Mouse (Mus musculus): ENCODE results near the gene Gpx3. TPM values are rescaled to one million over a fixed set of nuclear protein-coding genes. Genes with fewer than 3 reads are reported as not detected.

Gene Gpx3
- polyA plus RNA-seq, 1 experiment from 2014 or later = 67.9 TPM

- no peak overlapping the region for H3K27ac ChIP-seq (ENCODE audit: low read depth, low read length)
- no peaks in the 10 kb centered on the region for H3K9me3 ChIP-seq (ENCODE audit: control insufficient read depth, low read length)
- no peaks in the 10 kb centered on the region for H3K27me3 ChIP-seq (ENCODE audit: control insufficient read depth, insufficient read depth, low read length)
- H3K9ac ChIP-seq (replicated peaks; ENCODE audit: low read depth, low read length) = no peak overlapping the region
- peaks cover 12% of the 10 kb centered on the region; the same call in 1 of the 2 replicates for H3K36me3 ChIP-seq (ENCODE audit: control insufficient read depth, insufficient read depth, low read length)
- ATAC-seq (ENCODE audit: low read depth) = no peak
- H3K4me2 ChIP-seq (ENCODE audit: low read depth, low read length) = no peak overlapping the region
- WGBS = 89% methylated on average over 3 of the region's 3 CpGs
- H3K4me3 ChIP-seq (ENCODE audit: low read depth, low read length) = no peak overlapping the region
- H3K4me1 ChIP-seq (ENCODE audit: control insufficient read depth, insufficient read depth, low read length) = no peaks in the 10 kb centered on the region
These were observed 26.0 kb downstream of the Gpx3 start for GRCm38 (mm10) chr11:54928219-54928618.

- no peak for ATAC-seq (ENCODE audit: low read depth)
- H3K4me2 ChIP-seq (ENCODE audit: low read depth, low read length) = no peak overlapping the region
- peaks cover 12% of the 10 kb centered on the region; the same call in 1 of the 2 replicates for H3K36me3 ChIP-seq (ENCODE audit: control insufficient read depth, insufficient read depth, low read length)
- no peaks in the 10 kb centered on the region for H3K27me3 ChIP-seq (ENCODE audit: control insufficient read depth, insufficient read depth, low read length)
- 89% methylated on average over 7 of the region's 7 CpGs for WGBS
- no peak overlapping the region for H3K9ac ChIP-seq (replicated peaks; ENCODE audit: low read depth, low read length)
- H3K27ac ChIP-seq (ENCODE audit: low read depth, low read length) = no peak overlapping the region
- H3K9me3 ChIP-seq (ENCODE audit: control insufficient read depth, low read length) = no peaks in the 10 kb centered on the region
- no peak overlapping the region for H3K4me3 ChIP-seq (ENCODE audit: low read depth, low read length)
- H3K4me1 ChIP-seq (ENCODE audit: control insufficient read depth, insufficient read depth, low read length) = no peaks in the 10 kb centered on the region
These were observed 26.6 kb downstream of the Gpx3 start for GRCm38 (mm10) chr11:54928886-54929285.

GRCm38 (mm10) chr11:54929290-54929689, 27.0 kb downstream of the Gpx3 start:
- H3K4me2 ChIP-seq (ENCODE audit: low read depth, low read length) = no peak overlapping the region
- ATAC-seq (ENCODE audit: low read depth) = no peak
- no peaks in the 10 kb centered on the region for H3K9me3 ChIP-seq (ENCODE audit: control insufficient read depth, low read length)
- no peak overlapping the region for H3K9ac ChIP-seq (replicated peaks; ENCODE audit: low read depth, low read length)
- H3K36me3 ChIP-seq (ENCODE audit: control insufficient read depth, insufficient read depth, low read length) = peaks cover 10% of the 10 kb centered on the region; the same call in 1 of the 2 replicates
- over 99% methylated on average over 6 of the region's 6 CpGs for WGBS
- H3K4me3 ChIP-seq (ENCODE audit: low read depth, low read length) = no peak overlapping the region
- H3K4me1 ChIP-seq (ENCODE audit: control insufficient read depth, insufficient read depth, low read length) = no peaks in the 10 kb centered on the region
- no peak overlapping the region for H3K27ac ChIP-seq (ENCODE audit: low read depth, low read length)
- no peaks in the 10 kb centered on the region for H3K27me3 ChIP-seq (ENCODE audit: control insufficient read depth, insufficient read depth, low read length)

GRCm38 (mm10) chr11:54929744-54930143, 27.5 kb downstream of the Gpx3 start:
- Histone ChIP-seq H3K27ac (ENCODE audit: low read depth, low read length) (no peak overlapping the region), H3K9me3 (ENCODE audit: control insufficient read depth, low read length) (no peaks in the 10 kb centered on the region), H3K9ac (replicated peaks; ENCODE audit: low read depth, low read length) (no peak overlapping the region), H3K27me3 (ENCODE audit: control insufficient read depth, insufficient read depth, low read length) (no peaks in the 10 kb centered on the region), H3K4me2 (ENCODE audit: low read depth, low read length) (no peak overlapping the region), H3K4me1 (ENCODE audit: control insufficient read depth, insufficient read depth, low read length) (no peaks in the 10 kb centered on the region), H3K4me3 (ENCODE audit: low read depth, low read length) (no peak overlapping the region), H3K36me3 (ENCODE audit: control insufficient read depth, insufficient read depth, low read length) (peaks cover 7% of the 10 kb centered on the region; the same call in 1 of the 2 replicates)
- no peak for ATAC-seq (ENCODE audit: low read depth)
- WGBS = 87% methylated on average over 8 of the region's 8 CpGs

GRCm38 (mm10) chr11:54930318-54930979, 28.2 kb downstream of the Gpx3 start:
- Histone ChIP-seq H3K4me2 (ENCODE audit: low read depth, low read length) (no peak overlapping the region), H3K36me3 (ENCODE audit: control insufficient read depth, insufficient read depth, low read length) (peaks cover 7% of the 10 kb centered on the region; the same call in 1 of the 2 replicates), H3K9me3 (ENCODE audit: control insufficient read depth, low read length) (no peaks in the 10 kb centered on the region), H3K4me1 (ENCODE audit: control insufficient read depth, insufficient read depth, low read length) (no peaks in the 10 kb centered on the region), H3K27ac (ENCODE audit: low read depth, low read length) (no peak overlapping the region), H3K27me3 (ENCODE audit: control insufficient read depth, insufficient read depth, low read length) (no peaks in the 10 kb centered on the region), H3K4me3 (ENCODE audit: low read depth, low read length) (no peak overlapping the region), H3K9ac (replicated peaks; ENCODE audit: low read depth, low read length) (no peak overlapping the region)
- 71% methylated on average over 7 of the region's 7 CpGs for WGBS
- ATAC-seq (ENCODE audit: low read depth) = no peak

GRCm38 (mm10) chr11:54931405-54932093, 29.3 kb downstream of the Gpx3 start:
- Histone ChIP-seq H3K4me2 (ENCODE audit: low read depth, low read length) (no peak overlapping the region), H3K4me1 (ENCODE audit: control insufficient read depth, insufficient read depth, low read length) (0 out of 2 replicates have a peak, but pooled peaks cover 2% of the 10 kb centered on the region), H3K27me3 (ENCODE audit: control insufficient read depth, insufficient read depth, low read length) (no peaks in the 10 kb centered on the region), H3K36me3 (ENCODE audit: control insufficient read depth, insufficient read depth, low read length) (peaks cover 7% of the 10 kb centered on the region; the same call in 1 of the 2 replicates), H3K9me3 (ENCODE audit: control insufficient read depth, low read length) (no peaks in the 10 kb centered on the region), H3K9ac (replicated peaks; ENCODE audit: low read depth, low read length) (no peak overlapping the region), H3K4me3 (ENCODE audit: low read depth, low read length) (no peak overlapping the region), H3K27ac (ENCODE audit: low read depth, low read length) (no peak overlapping the region)
- no peak for ATAC-seq (ENCODE audit: low read depth)
- WGBS = 62% methylated on average over 5 of the region's 5 CpGs

GRCm38 (mm10) chr11:54932540-54932939, 30.3 kb downstream of the Gpx3 start:
- Histone ChIP-seq H3K9me3 (ENCODE audit: control insufficient read depth, low read length) (no peaks in the 10 kb centered on the region), H3K4me1 (ENCODE audit: control insufficient read depth, insufficient read depth, low read length) (0 out of 2 replicates have a peak, but pooled peaks cover 2% of the 10 kb centered on the region), H3K4me2 (ENCODE audit: low read depth, low read length) (no peak overlapping the region), H3K27me3 (ENCODE audit: control insufficient read depth, insufficient read depth, low read length) (no peaks in the 10 kb centered on the region), H3K36me3 (ENCODE audit: control insufficient read depth, insufficient read depth, low read length) (peaks cover 8% of the 10 kb centered on the region; the same call in 1 of the 2 replicates), H3K4me3 (ENCODE audit: low read depth, low read length) (no peak overlapping the region), H3K9ac (replicated peaks; ENCODE audit: low read depth, low read length) (no peak overlapping the region), H3K27ac (ENCODE audit: low read depth, low read length) (no peak overlapping the region)
- no peak for ATAC-seq (ENCODE audit: low read depth)
- WGBS = 95% methylated on average over 6 of the region's 6 CpGs

- Histone ChIP-seq H3K27me3 (ENCODE audit: control insufficient read depth, insufficient read depth, low read length) (no peaks in the 10 kb centered on the region), H3K27ac (ENCODE audit: low read depth, low read length) (no peak overlapping the region), H3K4me1 (ENCODE audit: control insufficient read depth, insufficient read depth, low read length) (0 out of 2 replicates have a peak, but pooled peaks cover 2% of the 10 kb centered on the region), H3K9me3 (ENCODE audit: control insufficient read depth, low read length) (no peaks in the 10 kb centered on the region), H3K9ac (replicated peaks; ENCODE audit: low read depth, low read length) (no peak overlapping the region), H3K4me2 (ENCODE audit: low read depth, low read length) (no peak overlapping the region), H3K36me3 (ENCODE audit: control insufficient read depth, insufficient read depth, low read length) (0 out of 2 replicates have a peak, but pooled peaks cover 4% of the 10 kb centered on the region), H3K4me3 (ENCODE audit: low read depth, low read length) (no peak overlapping the region)
- ATAC-seq (ENCODE audit: low read depth) = no peak
- 93% methylated on average over 7 of the region's 7 CpGs for WGBS
These were observed 31.9 kb downstream of the Gpx3 start for GRCm38 (mm10) chr11:54934198-54934597.

Measured in neural tube, embryonic 14.5 days (tissue).